Mouse (Mus musculus) liver, embryonic 15.5 days (tissue): ENCODE data around the gene Hoxa11. TPM values are rescaled to one million over a fixed set of nuclear protein-coding genes. Genes with fewer than 3 reads are reported as not detected.
A peak's percentile ranks its signal among the peaks of the same experiment; 100 is the strongest.

Experiments used
- ATAC-seq: fragments of 200-750 bp; cut with Nextera tagmentation; 2 replicates; pipeline ENCODE4 v1.8.0; 2017; ENCODE audit warnings: moderate number of reproducible peaks, mild to moderate bottlenecking, moderate library complexity; ENCODE audit not compliant: insufficient read depth
- H3K27ac ChIP-seq: fragments of 300-500 bp; sonication (generic); replicated peaks from 2 replicates; pipeline ENCODE4 v1.5.1; 2015; ENCODE audit warnings: mild to moderate bottlenecking, inconsistent platforms
- H3K27me3 ChIP-seq: fragments of 300-500 bp; sonication (generic); 2 replicates; pipeline ENCODE4 v1.6.1; 2015; ENCODE audit warnings: mild to moderate bottlenecking, inconsistent platforms
- H3K36me3 ChIP-seq: fragments of 300-500 bp; sonication (generic); replicated peaks from 2 replicates; pipeline ENCODE4 v1.6.1; 2015; ENCODE audit warnings: moderate library complexity, mild to moderate bottlenecking, inconsistent platforms
- H3K4me1 ChIP-seq: fragments of 300-500 bp; sonication (generic); replicated peaks from 2 replicates; pipeline ENCODE4 v1.6.1; 2015; ENCODE audit warnings: inconsistent platforms
- H3K4me2 ChIP-seq: fragments of 300-500 bp; sonication (generic); 2 replicates; pipeline ENCODE4 v1.6.1; 2015; ENCODE audit warnings: moderate library complexity, mild to moderate bottlenecking, inconsistent platforms
- H3K4me3 ChIP-seq: fragments of 300-500 bp; sonication (generic); replicated peaks from 2 replicates; pipeline ENCODE4 v1.5.1; 2015; ENCODE audit warnings: mild to moderate bottlenecking, inconsistent platforms
- H3K9ac ChIP-seq: fragments of 300-500 bp; sonication (generic); 2 replicates; pipeline ENCODE4 v1.6.1; 2015; ENCODE audit warnings: moderate library complexity, mild to moderate bottlenecking, inconsistent platforms
- H3K9me3 ChIP-seq: fragments of 300-500 bp; sonication (generic); replicated peaks from 2 replicates; pipeline ENCODE4 v1.6.1; 2016; ENCODE audit warnings: inconsistent platforms
- WGBS: fragments of 180-500 bp; shearing (Covaris S2); methylation state at CpG from one replicate; pipeline ENCODE4 v1.1.7; 2015; ENCODE audit warnings: mixed read lengths; ENCODE audit not compliant: insufficient replicate concordance; 5-methylcytosine and 5-hydroxymethylcytosine counted together
- polyA plus RNA-seq: library from polyadenylated mRNA; unstranded; fragments of >200 nt; fragmentation: Nextera tagmentation; extraction: Ambion mirVana; gene quantifications from 2 replicates; pipeline ENCODE4 v1.2.1, GENCODE M21; 2015

Gene Hoxa11
- polyA plus RNA-seq, 1 experiment from 2014 or later: not detected

DNA sequence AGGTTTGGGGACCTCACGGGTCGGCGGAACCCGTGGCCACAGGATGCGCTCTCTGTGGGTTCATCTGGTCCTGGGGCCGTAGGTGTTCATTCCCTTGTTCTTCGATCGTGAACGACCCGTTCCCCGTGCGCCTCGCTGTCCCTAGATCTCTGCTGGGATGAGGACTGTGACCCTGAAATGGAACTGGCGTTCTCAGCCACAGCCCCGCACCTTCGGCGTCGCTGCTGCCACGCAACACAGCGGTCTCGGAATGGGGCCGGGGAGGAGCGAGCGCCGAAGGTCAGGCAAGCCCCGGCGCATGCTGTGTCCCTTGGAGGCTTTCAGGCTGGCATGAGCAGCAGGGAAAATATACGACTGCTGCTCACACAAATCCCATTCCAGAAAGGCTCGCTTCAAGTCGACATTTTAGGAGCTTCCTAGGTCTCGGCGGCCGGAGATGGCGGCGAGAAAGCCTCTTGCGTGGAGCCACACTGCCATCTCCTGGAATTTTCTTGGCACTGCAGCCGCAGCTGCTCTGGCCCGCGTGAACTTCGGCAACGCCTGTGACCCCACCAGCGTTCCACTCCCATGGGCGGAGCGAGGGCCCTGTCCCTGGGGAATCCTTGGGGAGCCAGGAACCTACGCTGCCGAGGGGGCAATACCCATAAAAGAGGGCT is 24.1 kb downstream of the Hoxa11 start, which contains the start of gene Hoxa7:
Gene Hoxa7, minus strand, starts transcription at position 518 of the 656 bp plus-strand sequence.
- peak within 1 kb of the TSS; percentile 69 for H3K4me2 ChIP-seq
- under 1% methylated on average over 46 of the region's 46 CpGs for WGBS
- H3K36me3 ChIP-seq: no peaks in the 10 kb centered on the region
- no peak for ATAC-seq
- peak within 1 kb of the TSS; percentile 51 for H3K4me3 ChIP-seq
- H3K9ac ChIP-seq: no peak within 1 kb of the TSS
- H3K4me1 ChIP-seq: peaks cover 19% of the 10 kb centered on the region; the same call in 1 of the 2 replicates
- H3K27me3 ChIP-seq: peaks cover 100% of the 10 kb centered on the region
- no peak within 1 kb of the TSS for H3K27ac ChIP-seq
- H3K9me3 ChIP-seq: no peaks in the 10 kb centered on the region

DNA sequence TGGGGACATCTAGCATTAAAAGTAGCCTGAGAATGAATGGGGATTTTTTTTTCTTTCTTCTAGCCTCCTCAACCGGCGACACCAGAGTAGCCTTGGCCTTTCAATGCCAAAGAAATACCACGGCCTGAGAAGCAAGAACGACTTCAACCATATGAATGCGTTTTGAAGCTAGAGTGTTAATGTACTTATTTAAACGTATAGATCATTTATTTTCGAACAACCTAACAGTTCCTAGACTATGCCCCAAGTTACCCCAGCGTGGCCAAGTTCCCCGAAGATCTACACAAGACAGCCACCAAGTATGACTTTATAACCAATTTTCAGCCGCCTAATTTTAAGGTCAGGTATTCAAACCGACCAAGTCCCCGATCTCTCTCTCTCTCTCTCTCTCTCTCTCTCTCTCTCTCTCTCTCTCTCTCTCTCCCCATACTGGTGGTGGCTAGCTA is 24.7 kb downstream of the Hoxa11 start:
- Histone ChIP-seq H3K4me1 (peaks cover 19% of the 10 kb centered on the region; the same call in 1 of the 2 replicates), H3K27me3 (peaks cover 100% of the 10 kb centered on the region), H3K9me3 (no peaks in the 10 kb centered on the region), H3K27ac (no peak overlapping the region), H3K36me3 (no peaks in the 10 kb centered on the region), H3K4me2 (peak overlapping the region; percentile 69), H3K9ac (no peak overlapping the region), H3K4me3 (peak overlapping the region; percentile 51)
- WGBS: 4% methylated on average over 12 of the region's 12 CpGs
- no peak for ATAC-seq

DNA sequence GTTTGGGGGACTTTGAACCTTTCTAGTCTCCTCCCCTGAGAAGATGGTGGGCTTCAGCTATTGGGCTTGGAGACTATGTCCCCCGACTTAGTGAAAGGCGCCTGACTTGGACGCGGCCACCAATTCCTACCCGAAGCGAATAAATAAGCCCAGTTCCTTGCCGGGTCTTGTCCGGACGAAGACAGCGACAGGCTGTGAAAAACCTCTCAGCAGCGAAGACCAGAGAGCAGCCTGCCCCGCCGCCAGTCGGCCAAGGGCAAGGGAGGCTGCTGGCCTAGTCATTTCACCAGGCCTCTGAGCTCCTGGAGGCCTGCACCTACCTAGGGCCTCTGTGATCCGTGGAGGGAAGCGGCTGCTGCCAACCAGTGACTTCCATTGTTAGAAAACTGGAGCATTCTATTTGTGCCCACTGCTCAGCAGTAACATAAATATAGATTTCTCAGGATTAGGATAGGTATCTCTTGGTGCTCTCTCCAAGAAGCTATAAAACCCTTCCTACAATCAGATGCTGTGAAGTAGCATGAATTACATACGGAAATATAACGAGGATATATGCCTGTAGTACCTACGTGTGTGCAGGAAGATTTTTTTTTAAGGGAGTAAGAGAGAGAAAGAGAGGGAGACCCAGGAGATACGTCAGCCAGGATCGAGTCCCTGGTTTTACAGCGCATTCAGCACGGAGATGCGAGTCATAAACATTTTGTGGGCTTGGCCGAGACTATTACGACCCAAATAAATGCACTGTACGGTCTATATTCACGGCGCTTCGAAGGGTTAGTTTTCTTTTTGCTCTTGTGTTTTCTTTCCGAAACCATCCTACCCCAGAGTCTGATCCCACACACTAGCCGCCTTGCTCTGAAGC is 25.4 kb downstream of the Hoxa11 start:
- H3K27me3 ChIP-seq: peaks cover 100% of the 10 kb centered on the region
- no peak overlapping the region for H3K4me3 ChIP-seq
- ATAC-seq: no peak
- 30% methylated on average over 32 of the region's 32 CpGs for WGBS
- H3K9ac ChIP-seq: no peak overlapping the region
- H3K4me2 ChIP-seq: no peak overlapping the region
- no peaks in the 10 kb centered on the region for H3K36me3 ChIP-seq
- H3K4me1 ChIP-seq: peaks cover 19% of the 10 kb centered on the region; the same call in 1 of the 2 replicates
- no peaks in the 10 kb centered on the region for H3K9me3 ChIP-seq
- no peak overlapping the region for H3K27ac ChIP-seq

DNA sequence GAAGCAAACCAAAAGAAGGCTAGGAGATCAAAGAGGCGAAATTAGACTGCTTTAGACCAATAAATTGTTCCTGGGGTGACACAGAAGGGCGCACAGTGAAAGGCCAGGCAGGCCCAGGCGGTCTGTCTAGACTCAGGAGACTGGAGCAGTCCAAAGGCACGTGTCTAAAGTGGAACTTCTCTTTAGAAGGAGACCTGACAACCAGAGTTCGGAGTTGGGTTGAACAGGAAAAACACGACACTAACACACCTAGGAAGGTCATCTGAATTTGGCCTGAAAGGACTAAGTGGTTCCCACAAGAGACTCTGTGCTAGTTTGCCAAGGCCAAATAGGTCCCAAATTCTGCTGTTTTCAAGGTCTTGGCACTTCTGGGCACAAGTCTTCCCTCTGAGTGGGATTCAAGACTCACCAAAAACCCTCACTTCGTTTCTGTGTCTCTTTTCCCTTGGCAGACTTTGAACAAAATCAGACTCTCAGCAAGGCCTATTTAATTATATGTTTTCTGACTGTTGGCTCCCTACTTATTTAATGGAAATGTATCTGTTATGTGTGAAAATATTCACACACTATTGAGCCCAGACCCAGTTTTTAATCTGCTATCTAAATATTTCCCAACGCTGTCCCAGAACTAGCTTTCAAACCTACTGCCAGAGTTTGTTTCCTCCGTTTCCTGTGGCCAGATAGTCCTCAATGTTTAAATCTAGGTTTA is 26.2 kb downstream of the Hoxa11 start:
- H3K4me1 ChIP-seq: peaks cover 19% of the 10 kb centered on the region; the same call in 1 of the 2 replicates
- ATAC-seq: no peak
- WGBS: 45% methylated on average over 9 of the region's 9 CpGs
- no peaks in the 10 kb centered on the region for H3K36me3 ChIP-seq
- H3K27ac ChIP-seq: no peak overlapping the region
- peaks cover 100% of the 10 kb centered on the region for H3K27me3 ChIP-seq
- H3K4me3 ChIP-seq: no peak overlapping the region
- H3K4me2 ChIP-seq: no peak overlapping the region
- no peak overlapping the region for H3K9ac ChIP-seq
- no peaks in the 10 kb centered on the region for H3K9me3 ChIP-seq

DNA sequence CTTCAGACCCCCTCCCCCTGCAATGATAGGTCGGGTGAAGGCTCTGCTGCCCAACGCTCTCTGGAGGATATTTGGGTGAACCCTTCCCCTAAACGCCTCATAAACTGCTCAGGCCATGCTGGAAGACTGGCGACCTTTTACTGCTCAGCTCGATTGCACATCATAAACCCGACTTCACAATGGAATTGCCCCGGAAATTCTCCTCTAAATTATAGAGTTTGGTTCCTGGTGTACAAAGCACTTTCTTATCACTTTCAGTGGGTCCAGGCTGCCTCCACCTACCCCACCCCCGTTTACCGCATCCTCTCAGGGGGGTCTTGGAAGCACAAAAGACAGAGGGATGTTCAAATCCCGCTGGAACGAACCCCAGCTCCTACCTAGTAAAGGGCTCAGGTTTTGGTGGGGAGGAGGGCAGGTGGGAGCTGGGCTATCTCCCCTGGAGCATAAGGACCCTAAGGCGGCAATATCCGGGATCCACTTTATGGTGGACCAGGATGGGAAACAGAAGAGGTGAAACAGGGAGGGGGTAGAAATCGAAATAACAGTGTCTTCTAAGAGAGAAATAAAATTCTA is 26.9 kb downstream of the Hoxa11 start:
- Histone ChIP-seq H3K4me1 (peaks cover 19% of the 10 kb centered on the region; the same call in 1 of the 2 replicates), H3K9ac (no peak overlapping the region), H3K27me3 (peaks cover 100% of the 10 kb centered on the region), H3K36me3 (no peaks in the 10 kb centered on the region), H3K27ac (no peak overlapping the region), H3K9me3 (no peaks in the 10 kb centered on the region), H3K4me3 (no peak overlapping the region), H3K4me2 (no peak overlapping the region)
- 30% methylated on average over 14 of the region's 14 CpGs for WGBS
- ATAC-seq: no peak

DNA sequence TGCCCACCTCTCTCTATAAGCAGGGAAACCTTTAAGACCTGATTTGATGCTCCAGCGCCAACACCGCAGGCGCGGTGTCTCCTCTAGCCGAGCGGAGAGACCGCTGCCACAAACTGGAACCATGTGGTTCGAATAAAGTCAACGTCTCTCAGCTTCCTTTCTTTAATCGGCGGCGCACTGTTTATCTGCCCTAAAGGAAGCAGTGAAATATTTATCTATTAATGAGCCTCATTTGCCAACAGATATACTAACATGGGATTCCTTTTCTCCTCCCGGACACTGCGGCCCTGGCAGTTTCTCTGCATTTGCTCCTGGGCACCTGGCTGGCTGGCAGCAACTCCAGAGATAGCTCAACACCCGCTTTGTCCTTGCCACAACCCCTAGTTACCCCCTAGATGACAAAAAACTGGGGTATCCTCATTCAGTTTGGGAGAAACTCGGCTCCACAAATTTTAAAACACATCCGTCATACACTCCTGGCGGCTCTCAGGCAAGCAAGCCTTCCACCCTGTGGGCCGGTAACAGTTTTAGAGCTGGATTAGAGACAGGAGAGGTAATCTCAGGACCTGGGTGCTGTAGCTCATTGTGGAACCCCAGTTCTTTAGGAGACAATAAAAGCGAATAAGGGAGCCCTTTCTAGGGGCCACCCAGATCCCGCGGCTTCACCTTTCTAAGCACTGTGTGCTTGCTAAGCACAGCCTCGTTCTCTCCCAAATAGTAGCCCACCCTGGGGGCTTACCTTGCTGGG is 27.5 kb downstream of the Hoxa11 start:
- WGBS: 15% methylated on average over 23 of the region's 23 CpGs
- Histone ChIP-seq H3K4me3 (no peak overlapping the region; the same call in 1 of the 2 replicates), H3K9ac (no peak overlapping the region), H3K27ac (no peak overlapping the region), H3K27me3 (peaks cover 100% of the 10 kb centered on the region), H3K9me3 (no peaks in the 10 kb centered on the region), H3K4me2 (no peak overlapping the region; the same call in 1 of the 2 replicates), H3K36me3 (no peaks in the 10 kb centered on the region), H3K4me1 (peaks cover 19% of the 10 kb centered on the region; the same call in 1 of the 2 replicates)
- ATAC-seq: no peak

DNA sequence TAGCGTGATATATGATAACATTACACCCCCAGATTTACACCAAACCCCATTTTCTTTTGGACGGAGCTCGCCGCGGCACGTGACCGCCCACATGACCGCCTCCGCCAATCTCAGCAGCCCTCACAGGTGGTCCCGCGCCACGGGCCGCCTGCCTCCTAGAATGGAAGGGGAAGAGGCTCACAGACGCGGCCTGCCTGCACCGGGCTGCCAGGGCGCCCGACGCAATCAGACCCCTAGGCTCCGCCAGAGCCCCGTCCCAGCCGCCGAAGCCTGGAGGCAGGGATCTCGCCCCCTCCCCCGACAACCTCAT is 28.2 kb downstream of the Hoxa11 start:
- peak overlapping the region; percentile 49 for H3K4me2 ChIP-seq
- ATAC-seq: no peak
- H3K9me3 ChIP-seq: no peaks in the 10 kb centered on the region
- no peaks in the 10 kb centered on the region for H3K36me3 ChIP-seq
- peaks cover 100% of the 10 kb centered on the region for H3K27me3 ChIP-seq
- no peak overlapping the region for H3K9ac ChIP-seq
- peak overlapping the region; percentile 22 for H3K4me3 ChIP-seq
- peaks cover 24% of the 10 kb centered on the region; the same call in 1 of the 2 replicates for H3K4me1 ChIP-seq
- no peak overlapping the region for H3K27ac ChIP-seq
- 2% methylated on average over 25 of the region's 25 CpGs for WGBS

DNA sequence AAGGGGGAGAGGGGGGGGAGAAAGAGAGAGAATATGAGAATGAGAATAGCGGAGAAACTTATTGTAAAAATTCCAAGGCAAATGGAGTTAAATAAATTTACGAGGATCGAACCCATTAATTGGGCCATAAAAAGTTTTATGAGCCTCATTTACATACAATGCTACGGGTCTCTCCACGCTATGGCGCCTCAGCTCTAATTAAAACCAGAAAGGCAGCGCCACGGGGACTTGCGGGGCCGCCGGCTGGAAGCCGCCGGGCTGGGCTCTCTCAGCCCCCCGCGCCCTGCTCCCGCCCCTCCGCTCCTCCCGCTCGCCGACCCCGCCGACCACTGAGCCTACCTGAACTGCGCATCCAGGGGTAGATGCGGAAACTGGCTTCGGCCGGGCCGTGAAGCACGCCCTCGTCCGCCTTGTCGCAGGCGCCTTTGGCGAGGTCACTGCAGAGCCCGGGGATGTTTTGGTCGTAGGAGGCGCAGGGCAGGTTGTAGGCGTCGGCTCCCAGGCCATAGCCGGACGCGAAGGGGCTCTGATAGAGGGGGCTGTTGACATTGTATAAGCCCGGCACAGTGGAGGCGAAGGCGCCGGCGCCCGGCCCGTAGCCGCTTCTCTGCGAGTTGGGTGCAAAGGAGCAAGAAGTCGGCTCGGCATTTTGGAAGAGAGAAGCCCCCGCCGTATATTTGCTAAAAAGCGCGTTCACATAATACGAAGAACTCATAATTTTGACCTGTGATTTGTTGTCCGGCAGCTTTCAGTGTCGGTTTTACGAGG is 28.7 kb downstream of the Hoxa11 start:
- WGBS: 1% methylated on average over 60 of the region's 60 CpGs
- Histone ChIP-seq H3K27me3 (peaks cover 100% of the 10 kb centered on the region), H3K27ac (no peak overlapping the region), H3K4me3 (peak overlapping the region; percentile 22), H3K9me3 (no peaks in the 10 kb centered on the region), H3K4me2 (peak overlapping the region; percentile 49), H3K36me3 (no peaks in the 10 kb centered on the region), H3K9ac (no peak overlapping the region), H3K4me1 (peaks cover 21% of the 10 kb centered on the region; the same call in 1 of the 2 replicates)
- no peak for ATAC-seq

DNA sequence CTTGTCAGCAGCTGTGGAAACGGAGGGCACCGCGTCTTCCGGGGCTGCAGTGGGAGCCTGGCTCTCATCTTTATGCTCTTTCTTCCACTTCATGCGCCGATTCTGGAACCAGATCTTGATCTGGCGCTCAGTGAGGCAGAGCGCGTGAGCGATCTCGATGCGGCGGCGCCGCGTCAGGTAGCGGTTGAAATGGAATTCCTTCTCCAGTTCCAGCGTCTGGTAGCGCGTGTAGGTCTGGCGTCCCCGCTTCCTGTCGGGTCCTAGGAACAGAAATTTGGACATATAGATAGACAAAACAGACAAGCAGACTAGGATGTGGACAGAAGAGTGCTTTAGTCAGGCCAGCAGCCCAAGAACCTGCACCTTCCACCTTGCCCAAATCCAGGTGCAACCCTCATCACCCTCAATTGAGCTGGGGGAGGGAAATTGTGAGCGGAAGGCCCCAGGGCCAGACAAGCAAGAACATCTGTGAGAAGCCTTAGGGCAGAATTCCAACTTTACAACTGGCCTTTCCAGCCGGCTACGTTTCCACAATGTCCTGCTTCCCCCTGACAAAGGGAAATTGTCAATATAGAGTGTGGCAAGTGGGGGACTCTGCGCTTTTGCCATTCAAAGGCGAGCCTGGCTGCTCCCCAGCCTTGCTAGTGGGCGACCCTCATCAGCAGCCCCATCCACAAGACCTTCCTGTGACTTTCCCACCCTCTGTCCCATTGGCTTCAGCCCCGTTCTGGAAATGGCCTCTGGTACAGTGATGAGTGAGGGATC is 29.7 kb downstream of the Hoxa11 start:
- no peaks in the 10 kb centered on the region for H3K36me3 ChIP-seq
- H3K27ac ChIP-seq: no peak overlapping the region
- H3K4me1 ChIP-seq: peaks cover 16% of the 10 kb centered on the region; the same call in 1 of the 2 replicates
- no peaks in the 10 kb centered on the region for H3K9me3 ChIP-seq
- H3K27me3 ChIP-seq: peaks cover 100% of the 10 kb centered on the region
- no peak overlapping the region for H3K4me2 ChIP-seq
- H3K4me3 ChIP-seq: no peak overlapping the region
- no peak for ATAC-seq
- WGBS: 5% methylated on average over 30 of the region's 30 CpGs
- H3K9ac ChIP-seq: no peak overlapping the region
